Mouse (Mus musculus): ENCODE results near the gene Slc35f1.

The Slc35f1 gene

GRCm38 (mm10) chr10:52690334-52690991, at the start of gene Slc35f1:
Gene Slc35f1, plus strand, starts transcription at chr10:52690533.
- peak; percentile 32 for DNase-seq

- no peak for DNase-seq
Observed at GRCm38 (mm10) chr10:52671234-52671633, 19.1 kb upstream of the Slc35f1 start.

GRCm38 (mm10) chr10:52690992-52691731, 829 bp downstream of the Slc35f1 start:
- no peak for DNase-seq

- DNase-seq = no peak
Observed at GRCm38 (mm10) chr10:52703688-52704087, 13.4 kb downstream of the Slc35f1 start.

- DNase-seq = no peak
Observed at GRCm38 (mm10) chr10:52704101-52705051, 14.0 kb downstream of the Slc35f1 start.

GRCm38 (mm10) chr10:52709482-52709881, 19.1 kb downstream of the Slc35f1 start:
- no peak for DNase-seq

- DNase-seq = no peak
Observed at GRCm38 (mm10) chr10:52712166-52712565, 21.8 kb downstream of the Slc35f1 start.

GRCm38 (mm10) chr10:52714557-52714956, 24.2 kb downstream of the Slc35f1 start:
- no peak for DNase-seq

- no peak for DNase-seq
Observed at GRCm38 (mm10) chr10:52715146-52715545, 24.8 kb downstream of the Slc35f1 start.

- no peak for DNase-seq
Observed at GRCm38 (mm10) chr10:52718199-52718917, 28.0 kb downstream of the Slc35f1 start.

- no peak for DNase-seq
Observed at GRCm38 (mm10) chr10:52726674-52727073, 36.3 kb downstream of the Slc35f1 start.

GRCm38 (mm10) chr10:52742671-52743379, 52.5 kb downstream of the Slc35f1 start:
- peak; percentile 37 for DNase-seq

- DNase-seq = no peak
Observed at GRCm38 (mm10) chr10:52743831-52744230, 53.5 kb downstream of the Slc35f1 start.

- no peak for DNase-seq
Observed at GRCm38 (mm10) chr10:52748028-52748597, 57.8 kb downstream of the Slc35f1 start.

- no peak for DNase-seq
Observed at GRCm38 (mm10) chr10:52755949-52756679, 65.8 kb downstream of the Slc35f1 start.

- DNase-seq = no peak
Observed at GRCm38 (mm10) chr10:52757496-52758260, 67.3 kb downstream of the Slc35f1 start.

- no peak for DNase-seq
Observed at GRCm38 (mm10) chr10:52758589-52758988, 68.3 kb downstream of the Slc35f1 start.

- no peak for DNase-seq
Observed at GRCm38 (mm10) chr10:52760527-52760926, 70.2 kb downstream of the Slc35f1 start.

GRCm38 (mm10) chr10:52779926-52780485, 89.7 kb downstream of the Slc35f1 start:
- no peak for DNase-seq

GRCm38 (mm10) chr10:52787075-52787474, 96.7 kb downstream of the Slc35f1 start:
- DNase-seq = no peak

Measured in cerebellum, adult 8-10 months (tissue).